Mouse (Mus musculus) layer of hippocampus, adult 2 months (tissue): ENCODE measurements at regions not wholly inside any gene's neighbourhood (a gene's known extent, or its start where the extent isn't known, plus 50 kb on each side); places are given as distances from the start of the nearest gene placed in this dataset.
A peak's percentile ranks its signal among the peaks of the same experiment; 100 is the strongest.
"Not testable (repeated sequence)": the region's sequence is repeated elsewhere in the genome, so short reads cannot be mapped to it uniquely, and the experiment has no call there.

Experiments
- DNase-seq, 2 experiments: peaks; one replicate each; pipeline ENCODE4 v3.0.0; 2022; ENCODE audit warnings: low spot score in 2 of 2
- H3K27ac ChIP-seq: fragments of 200-600 bp; 2 replicates; pipeline ENCODE4 v1.8.1; 2022
- H3K4me3 ChIP-seq: fragments of 200-600 bp; 2 replicates; pipeline ENCODE4 v1.8.1; 2022; ENCODE audit warnings: mild to moderate bottlenecking
- CTCF ChIP-seq: fragments of 200-600 bp; conservative IDR thresholded peaks from 2 replicates; pipeline ENCODE4 v1.8.1; 2022; ENCODE audit warnings: antibody characterized with exemption, mild to moderate bottlenecking, moderate library complexity

DNA sequence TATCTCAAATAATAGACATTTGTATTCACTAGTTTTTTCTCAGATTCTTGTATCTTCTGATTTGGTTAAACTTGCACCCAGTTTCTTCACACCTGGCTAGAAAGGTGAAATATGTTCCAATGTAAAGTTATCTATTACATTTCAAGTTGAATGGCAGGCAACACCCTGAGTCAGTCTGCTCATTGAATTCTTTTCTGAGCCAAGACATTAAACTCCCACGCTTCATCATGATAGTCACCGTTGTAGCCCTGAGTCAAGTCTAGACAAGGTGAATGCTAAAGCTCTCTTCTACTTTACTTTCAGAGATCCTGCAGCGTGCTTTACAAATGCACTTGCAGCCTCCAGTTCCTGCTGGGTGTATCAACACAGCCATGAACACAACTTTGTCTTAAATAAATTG lies 868.0 kb downstream of the Robo2 start:
- H3K27ac ChIP-seq: no peak overlapping the region
- no peak for TF ChIP-seq CTCF
- H3K4me3 ChIP-seq: no peak overlapping the region
- DNase-seq: no peak

DNA sequence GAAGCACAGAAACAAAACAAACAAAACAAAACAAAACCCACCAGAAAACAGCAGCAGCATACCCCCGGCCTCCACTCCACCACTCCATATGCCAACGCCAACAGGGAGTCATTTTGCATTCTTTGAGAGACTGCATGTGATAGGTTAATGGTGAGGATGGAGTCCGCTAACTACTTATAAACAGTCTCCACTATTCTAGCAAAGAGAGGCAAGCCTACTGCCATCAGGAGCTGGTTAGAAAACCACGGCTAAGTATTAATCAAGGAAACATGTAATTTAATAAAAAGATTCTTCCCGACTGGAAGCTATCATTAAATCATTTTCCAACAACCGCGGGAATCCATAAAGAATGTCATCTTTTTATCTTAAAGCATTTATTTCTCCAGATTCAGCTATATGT lies 873.6 kb downstream of the Robo2 start:
- no peak overlapping the region for H3K27ac ChIP-seq
- no peak for DNase-seq
- TF ChIP-seq CTCF: no peak
- H3K4me3 ChIP-seq: no peak overlapping the region

DNA sequence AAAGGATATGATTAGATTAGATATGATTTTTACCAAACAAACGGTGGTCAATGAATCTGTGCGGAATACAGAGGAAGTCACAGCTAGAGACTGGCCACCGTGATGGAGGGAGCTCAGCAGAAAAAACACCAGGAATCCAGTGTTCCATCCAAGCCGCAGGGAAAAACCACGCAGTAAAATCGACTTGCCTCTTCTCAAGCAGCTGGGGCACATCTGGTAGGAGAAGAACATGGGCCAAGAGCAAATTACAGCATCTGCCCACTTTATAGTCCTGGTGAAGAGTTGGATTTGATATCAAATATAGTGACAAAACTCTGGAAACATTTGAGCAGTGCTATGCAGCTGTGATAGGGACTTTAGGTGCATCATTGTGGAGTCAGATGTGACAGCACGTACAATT lies 874.1 kb downstream of the Robo2 start:
- no peak for TF ChIP-seq CTCF
- Histone ChIP-seq H3K4me3 (no peak overlapping the region), H3K27ac (no peak overlapping the region)
- DNase-seq: no peak

DNA sequence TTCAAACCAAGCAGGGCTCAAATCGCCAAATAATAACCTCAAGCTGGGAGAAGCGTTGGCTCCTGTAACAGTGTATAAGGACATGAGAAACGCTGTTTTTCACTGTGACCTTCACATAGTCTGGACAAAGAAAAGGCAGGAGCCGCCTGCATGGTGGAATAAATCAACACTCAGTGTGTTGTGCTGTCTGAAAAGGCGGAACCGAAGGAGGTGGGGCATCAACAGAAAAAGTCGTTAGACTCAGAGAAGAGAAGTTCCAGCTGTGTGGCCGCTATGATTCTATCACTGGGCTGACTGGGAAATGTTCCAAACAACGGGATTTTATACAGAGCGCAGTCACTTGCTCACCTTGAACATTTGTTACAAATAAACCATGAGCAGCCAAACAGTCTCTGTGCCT lies 881.4 kb downstream of the Robo2 start:
- TF ChIP-seq CTCF: no peak
- Histone ChIP-seq H3K27ac (no peak overlapping the region), H3K4me3 (no peak overlapping the region)
- no peak for DNase-seq

DNA sequence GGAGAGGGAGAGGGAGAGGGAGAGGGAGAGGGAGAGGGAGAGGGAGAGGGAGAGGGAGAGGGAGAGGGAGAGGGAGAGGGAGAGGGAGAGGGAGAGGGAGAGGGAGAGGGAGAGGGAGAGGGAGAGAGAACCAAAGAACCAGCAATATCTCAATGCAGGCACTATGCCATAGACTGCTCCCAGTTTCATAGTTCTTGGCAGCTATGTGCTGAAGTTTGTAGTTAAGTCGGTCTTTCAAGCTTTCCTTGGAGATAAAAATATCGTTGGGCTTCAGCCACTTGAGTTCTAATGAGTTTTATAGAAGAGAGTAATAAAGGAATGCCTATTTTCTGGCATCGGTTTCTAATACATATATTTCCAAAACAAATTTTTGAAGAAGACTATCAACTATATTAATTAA lies 888.7 kb downstream of the Robo2 start:
- H3K27ac ChIP-seq, DNase-seq, H3K4me3 ChIP-seq: not testable (repeated sequence)

DNA sequence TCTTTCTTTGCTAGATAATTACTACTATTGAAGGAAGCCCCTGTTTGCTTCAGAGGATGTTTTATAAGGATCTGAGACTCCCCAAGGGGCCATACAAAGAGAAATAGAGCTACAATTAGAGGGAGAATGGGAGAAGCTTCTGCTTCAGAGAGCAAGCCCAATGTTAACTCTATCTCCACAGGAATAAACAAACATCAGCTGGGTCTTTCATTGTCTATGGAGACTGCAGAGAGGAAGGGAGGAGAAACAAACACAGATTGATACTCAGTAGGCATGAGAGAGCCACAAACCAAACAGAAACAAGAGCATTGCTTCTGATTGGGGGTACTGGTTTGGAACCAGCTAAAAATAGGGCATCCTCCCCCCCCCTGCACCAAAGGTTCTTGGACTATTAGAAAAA lies 906.9 kb downstream of the Robo2 start:
- no peak for DNase-seq
- Histone ChIP-seq H3K27ac (no peak overlapping the region), H3K4me3 (no peak overlapping the region)
- TF ChIP-seq CTCF: no peak

DNA sequence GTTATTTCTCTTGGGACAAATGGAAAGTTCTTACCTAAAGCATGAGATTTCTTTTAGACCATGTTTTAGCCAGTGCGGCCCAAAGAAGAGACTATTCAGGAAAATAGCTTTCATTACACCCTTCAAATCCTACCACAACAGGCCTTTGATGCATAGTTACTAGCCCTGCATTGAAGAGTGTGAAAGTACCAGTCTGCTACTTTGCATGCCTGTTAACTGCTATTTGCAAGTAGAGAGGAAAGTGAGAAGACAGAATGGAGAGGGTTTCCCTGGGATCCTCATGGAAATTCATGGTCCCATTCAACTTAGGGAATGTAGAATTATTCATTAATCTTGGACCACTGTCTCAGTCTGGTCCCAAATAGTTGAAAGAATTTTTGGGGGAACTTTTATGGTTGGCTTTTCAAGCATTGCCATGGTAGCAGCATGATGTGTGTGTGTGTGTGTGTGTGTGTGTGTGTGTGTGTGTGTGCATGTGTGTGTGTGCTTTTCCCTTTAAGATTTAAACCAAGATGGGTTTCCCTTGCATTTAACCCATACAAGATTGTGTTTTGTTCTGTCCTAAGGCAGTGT lies 912.9 kb downstream of the Robo2 start:
- DNase-seq: no peak
- no peak overlapping the region for H3K27ac ChIP-seq
- no peak overlapping the region for H3K4me3 ChIP-seq
- no peak for TF ChIP-seq CTCF

DNA sequence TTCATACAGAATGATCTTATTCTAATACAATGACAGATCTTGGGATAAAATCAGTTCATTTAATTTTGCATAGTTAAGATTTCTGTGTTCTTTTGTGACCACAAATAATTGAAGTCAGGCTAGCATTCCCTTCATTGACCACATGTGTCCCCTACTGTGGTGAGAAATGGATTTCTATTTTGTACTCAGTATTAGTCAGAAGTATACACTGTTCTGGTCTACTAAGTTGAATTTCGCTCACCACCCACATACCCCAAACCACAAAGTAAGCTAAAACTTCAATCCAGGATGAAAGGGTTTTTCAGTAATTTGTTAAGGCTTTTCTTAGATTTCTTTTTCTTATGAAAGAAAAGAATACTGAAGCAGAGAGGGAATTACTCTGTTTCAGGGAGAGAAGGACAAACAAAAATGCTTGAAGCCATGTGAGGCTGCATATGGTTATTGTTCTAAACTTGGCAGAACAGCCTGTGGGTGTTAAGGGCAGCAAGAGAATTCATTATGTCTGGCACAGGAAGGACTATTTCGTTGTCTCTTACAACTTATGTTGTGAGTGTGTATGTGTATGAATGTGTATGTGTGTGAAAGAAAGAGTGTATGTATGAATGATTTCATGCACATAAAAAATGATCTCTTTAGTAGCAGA lies 928.3 kb downstream of the Robo2 start:
- DNase-seq: no peak
- H3K27ac ChIP-seq: no peak overlapping the region
- TF ChIP-seq CTCF: no peak
- H3K4me3 ChIP-seq: no peak overlapping the region

DNA sequence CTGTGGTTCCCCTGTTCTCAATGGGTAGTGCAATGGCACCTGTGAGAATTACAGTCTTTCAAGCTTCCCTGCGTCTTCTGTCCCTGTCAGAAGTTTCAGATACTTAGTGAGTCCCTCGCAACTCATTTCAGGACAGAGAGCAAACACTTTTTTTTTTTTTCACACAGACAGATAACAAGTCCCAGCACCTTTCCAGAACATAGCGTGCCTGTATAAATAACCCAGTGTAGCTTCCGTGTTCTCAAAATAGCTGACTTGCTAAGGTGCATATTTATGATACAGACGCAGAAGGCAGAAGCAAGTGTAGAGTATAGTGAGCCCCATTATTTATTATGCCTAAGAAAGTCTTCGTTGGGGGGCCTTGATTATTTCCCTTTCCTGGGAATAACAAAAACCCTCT lies 929.4 kb downstream of the Robo2 start:
- no peak for TF ChIP-seq CTCF
- Histone ChIP-seq H3K4me3 (no peak overlapping the region), H3K27ac (no peak overlapping the region)
- DNase-seq: no peak

DNA sequence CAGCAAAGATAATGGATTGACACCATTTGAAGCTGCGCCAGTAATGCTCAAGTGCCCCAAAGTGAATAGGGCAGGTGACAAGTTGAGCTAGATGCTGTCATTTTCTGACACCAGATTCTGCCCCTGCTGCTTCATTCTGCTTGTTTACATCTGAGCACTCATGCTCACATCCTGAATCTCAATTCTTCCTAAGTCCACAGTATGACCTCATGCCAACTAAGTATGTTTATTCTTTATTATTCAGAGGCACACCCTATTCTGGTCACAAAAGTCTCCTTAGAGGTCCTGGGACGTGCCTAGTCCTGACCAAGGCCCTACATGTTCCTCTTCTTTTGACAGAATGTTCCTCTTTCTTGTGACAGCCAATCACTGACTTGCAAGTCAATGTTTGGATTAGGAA lies 938.1 kb downstream of the Robo2 start:
- H3K27ac ChIP-seq: no peak overlapping the region
- TF ChIP-seq CTCF: no peak
- no peak overlapping the region for H3K4me3 ChIP-seq
- DNase-seq: no peak

DNA sequence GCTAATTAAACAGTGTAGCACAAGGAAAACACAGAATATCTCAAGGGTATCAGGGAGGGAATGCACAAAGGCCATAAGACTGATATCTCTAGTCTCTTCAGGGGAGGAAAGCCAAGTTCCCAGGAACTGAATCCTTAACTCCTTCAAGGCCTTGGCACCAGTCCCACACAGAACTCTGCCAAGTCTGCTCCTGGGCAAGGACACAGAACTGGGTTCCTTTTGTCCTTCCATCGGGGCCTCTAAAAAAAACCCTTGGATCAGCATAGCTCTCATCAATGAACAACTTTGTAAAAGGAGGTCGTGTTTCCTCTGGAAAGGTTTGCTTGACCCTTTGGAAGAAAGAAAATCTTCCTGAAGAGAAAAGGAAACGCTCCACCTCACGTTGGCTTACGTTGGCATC lies 940.1 kb downstream of the Robo2 start:
- no peak for TF ChIP-seq CTCF
- peak in 1 of 2 experiments; percentile 19 for DNase-seq
- no peak overlapping the region for H3K4me3 ChIP-seq
- H3K27ac ChIP-seq: no peak overlapping the region

DNA sequence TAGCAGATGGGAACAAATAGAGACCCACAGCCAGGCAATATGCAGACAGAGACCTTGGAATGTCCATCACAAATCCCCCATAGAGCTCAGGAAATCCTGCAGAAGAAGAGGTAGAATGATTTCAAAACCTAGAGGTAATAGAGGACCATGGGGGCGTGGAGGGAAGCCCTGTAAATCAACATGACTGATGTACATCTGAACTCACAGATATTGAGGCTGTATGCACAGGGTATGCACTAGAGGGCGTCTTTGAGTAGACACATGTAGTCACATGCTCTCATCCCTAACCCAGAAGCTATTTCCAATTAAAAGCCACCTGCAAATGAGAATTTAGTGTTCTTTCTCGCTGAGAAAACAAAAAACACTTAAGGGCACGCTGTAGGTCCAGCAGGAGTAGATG lies 941.1 kb downstream of the Robo2 start:
- peak; percentile 49 for TF ChIP-seq CTCF
- Histone ChIP-seq H3K27ac (no peak overlapping the region), H3K4me3 (no peak overlapping the region)
- no peak for DNase-seq

DNA sequence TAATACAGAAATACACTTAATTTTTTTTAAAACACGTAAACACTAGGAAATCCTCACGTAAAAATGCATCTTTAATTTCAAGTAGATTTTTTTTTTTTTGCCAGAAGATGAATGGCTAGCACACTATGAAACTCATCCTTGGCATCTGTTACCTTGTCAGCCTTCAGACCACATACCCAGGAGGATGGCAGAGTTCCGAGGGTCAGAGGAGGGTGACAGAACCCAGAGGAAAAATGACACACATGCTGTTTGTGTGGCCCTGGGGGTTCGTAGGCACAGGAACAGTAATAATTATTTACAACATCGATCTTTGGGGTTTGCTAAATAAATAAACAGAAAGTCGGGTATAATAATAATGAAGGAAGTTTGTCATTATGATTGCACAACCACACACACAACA lies 945.3 kb downstream of the Robo2 start:
- H3K27ac ChIP-seq: no peak overlapping the region
- DNase-seq: no peak
- no peak overlapping the region for H3K4me3 ChIP-seq
- TF ChIP-seq CTCF: no peak

DNA sequence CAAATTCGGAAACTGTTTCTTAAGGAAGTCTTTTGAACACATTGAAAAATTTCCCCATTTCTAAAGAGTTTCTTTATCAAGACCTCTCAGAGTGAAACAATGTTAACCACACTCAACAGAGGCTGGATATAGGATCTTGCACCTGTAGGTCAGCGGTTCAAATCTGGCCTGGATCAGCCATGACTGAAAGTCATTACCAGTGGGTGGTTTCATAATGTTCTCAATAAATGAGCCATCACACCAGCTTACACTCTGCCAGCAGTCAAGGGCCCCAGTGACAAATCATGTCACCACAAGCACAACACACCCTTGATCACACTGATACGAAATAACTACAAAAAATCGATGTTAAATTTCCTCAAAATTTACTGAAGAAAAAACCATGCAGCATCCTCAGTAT lies 949.1 kb downstream of the Robo2 start:
- H3K27ac ChIP-seq: no peak overlapping the region
- no peak overlapping the region for H3K4me3 ChIP-seq
- no peak for DNase-seq
- no peak for TF ChIP-seq CTCF
